Mouse (Mus musculus): ENCODE data around the gene Epb42.
"Not testable (repeated sequence)": the region's sequence is repeated elsewhere in the genome, so short reads cannot be mapped to it uniquely, and the experiment has no call there.

The Epb42 gene

DNA sequence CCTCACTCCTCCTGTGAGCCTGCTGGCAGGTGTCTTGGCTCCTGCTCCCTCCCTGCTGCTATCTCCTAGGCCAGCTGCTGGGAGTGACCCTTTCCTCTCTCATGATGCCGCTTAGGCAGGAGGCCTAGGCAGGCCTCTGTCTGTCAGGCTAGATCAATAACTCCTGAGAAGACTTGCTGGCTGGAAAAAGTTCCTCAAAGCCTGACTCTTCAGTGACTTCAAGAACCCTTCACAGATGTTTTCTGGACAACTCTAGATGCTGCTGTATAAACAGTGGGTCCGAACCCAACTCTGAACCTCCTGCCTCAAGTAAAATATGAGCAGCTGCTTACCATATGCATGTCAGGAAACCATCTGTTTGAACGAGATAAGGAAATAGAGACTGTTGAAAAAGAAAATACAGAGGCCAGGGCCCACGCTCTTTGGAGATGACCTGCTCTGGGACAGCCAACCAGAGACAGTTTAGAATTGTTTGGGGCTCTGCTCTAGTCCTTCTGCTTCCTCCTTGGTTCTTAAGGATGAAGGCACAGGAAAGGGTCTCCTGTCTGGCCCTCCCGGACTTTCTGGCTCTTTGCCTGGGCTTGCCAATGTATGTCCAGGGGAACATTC, at the start of gene Epb42:
Epb42 (minus strand) TSS at position 340 of the 609 bp plus-strand sequence.
- DNase-seq (ENCODE audit: low read depth) = no peak

DNA sequence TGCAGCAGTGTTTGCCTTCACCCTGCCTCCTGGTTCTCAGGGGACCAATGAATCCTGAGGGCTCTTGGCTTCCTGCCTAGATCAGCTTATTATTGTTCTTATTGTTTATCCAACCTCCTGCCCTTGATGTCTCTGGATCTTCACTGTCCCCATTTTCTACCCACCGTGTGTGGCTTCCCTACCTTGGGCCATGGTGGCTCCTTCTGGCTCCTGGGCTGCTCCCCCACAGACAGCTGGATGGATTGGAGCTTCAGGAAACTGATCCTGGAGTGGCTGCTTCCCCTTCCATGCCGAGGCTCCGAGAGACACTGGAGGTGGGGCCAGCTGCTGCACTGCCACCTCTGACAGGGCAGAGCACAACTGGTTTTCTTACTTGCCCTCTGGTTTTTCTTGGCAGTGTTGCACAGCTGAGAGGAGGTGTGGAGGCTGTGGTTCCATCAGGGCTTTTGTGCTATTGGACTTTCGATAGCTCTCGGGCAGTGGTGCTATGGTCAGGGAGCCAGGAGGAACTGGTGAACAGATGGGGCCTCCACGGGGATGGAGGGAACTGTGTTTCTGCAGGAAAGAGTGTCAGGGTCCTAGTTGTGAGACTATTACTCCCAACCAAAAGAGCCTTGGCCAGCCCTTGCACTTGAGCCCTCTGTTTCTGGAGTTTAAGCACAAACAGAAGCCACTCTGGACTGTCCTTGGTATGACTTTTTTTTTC, 48.8 kb upstream of the Epb42 start, which contains the start of gene Tgm5:
Tgm5 (minus strand) TSS at position 362 of the 706 bp plus-strand sequence.
- no peak for DNase-seq (ENCODE audit: low read depth)

DNA sequence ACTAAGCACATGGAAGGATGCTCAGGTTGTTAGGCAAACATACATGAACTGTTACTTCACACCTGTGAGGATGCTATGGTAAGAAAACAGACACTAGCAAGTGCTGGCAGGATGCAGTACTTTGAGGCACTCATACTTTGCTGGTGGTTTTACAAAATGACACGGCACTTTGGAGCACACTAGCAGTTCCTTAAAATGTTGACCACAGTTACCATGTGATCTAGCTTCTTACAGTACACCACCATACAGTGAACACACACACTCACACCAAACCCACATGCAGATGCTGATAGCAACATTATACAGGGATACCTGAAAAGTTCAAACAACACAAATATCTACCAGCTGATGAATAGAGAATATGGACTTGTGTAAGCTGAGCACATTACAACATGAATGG, 45.8 kb upstream of the Epb42 start:
- no peak for DNase-seq (ENCODE audit: low read depth)

DNA sequence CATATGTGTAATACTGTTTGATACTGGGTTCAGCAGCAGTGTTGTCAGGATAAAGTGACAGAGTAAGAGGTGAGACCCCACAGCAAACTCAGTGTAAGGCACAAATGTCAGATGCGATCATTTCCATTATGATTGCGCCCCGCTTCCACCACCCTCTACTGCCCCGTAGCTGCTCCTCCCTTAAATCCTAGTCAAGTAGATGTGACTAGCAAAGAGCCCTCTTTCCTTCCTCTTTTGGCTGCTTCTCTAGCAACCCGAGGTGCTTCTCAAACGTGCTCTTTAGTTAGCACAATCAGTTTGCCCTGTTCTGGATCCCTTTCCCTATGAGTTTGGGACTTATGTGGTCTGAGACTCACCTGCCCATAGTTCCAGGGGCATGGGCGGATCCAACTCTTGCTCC, 37.9 kb upstream of the Epb42 start:
- DNase-seq (ENCODE audit: low read depth) = no peak

DNA sequence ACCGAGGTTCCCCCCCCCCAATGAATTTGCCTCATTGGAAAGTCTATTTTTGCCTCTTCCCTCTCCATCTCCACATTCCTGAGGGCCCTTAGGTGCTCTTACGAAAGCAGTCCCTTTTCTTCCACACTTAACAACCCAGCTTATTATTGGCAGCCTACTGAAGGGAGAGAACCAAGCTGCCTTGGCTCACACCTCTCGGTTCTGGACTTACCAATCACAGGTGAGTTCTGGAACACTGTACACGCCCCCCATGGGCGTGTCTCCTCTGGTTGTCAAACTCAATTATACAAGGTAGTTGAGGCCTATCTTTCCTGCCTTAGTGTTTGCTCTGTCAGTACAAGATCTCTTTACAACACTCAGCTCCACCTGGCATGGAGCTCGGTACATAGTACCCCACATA, 35.0 kb upstream of the Epb42 start:
- DNase-seq (ENCODE audit: low read depth) = no peak

DNA sequence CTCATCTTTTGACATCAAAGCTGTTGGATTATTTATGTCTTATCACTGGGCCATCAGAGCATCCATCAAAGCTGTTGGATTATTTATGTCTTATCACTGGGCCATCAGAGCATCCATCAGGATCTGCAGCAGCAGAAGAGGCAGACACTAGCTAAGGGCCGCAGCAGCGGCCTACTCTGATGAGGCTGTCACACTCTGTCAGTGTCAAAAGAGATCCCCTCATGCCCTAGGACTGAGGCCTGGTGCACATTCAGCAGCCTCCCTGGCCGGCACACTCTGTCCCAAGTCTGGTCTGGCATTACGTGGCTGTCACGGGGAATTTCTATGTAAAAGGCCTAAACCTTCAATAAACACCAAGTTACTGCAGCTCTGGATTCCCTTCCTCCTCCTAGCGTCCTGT, 32.6 kb upstream of the Epb42 start:
- DNase-seq (ENCODE audit: low read depth) = no peak

DNA sequence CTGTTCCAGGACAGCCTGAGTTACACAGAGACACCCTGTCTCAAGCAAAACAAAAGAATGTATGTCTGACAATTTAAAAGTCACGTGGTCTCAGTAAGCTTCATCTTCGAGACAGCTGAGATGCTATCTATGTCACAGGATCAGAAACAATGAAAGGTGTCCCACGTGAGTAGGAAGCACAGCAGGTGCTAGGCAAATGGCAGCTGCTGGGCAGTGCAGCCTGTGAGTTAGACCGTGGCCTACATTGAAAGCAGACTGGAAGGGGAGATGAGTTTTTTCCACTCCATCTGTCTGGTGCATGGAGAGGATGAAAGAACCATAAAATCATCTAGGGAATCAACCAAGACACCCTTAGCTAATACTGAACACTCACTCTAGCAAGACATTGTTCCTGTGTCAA, 30.2 kb upstream of the Epb42 start:
- DNase-seq (ENCODE audit: low read depth) = no peak

DNA sequence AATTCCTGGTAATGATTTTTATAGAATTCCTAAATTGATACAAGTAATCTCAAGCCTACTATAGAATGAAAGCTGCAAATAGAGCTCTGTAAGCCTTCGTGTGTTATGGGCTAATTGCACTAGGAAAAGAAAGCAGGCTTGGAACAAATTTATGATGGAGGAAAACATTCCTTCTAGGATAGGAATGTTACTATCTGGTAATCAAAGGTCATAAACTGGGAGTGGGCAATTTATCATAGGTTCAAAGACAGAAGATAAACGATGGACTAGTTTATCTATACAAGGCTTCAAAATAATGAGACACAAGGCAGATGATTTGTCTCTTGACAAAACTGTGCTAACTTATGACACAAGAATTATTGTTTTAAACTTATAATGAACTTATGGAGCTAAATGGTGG, 24.4 kb upstream of the Epb42 start:
- no peak for DNase-seq (ENCODE audit: low read depth)

DNA sequence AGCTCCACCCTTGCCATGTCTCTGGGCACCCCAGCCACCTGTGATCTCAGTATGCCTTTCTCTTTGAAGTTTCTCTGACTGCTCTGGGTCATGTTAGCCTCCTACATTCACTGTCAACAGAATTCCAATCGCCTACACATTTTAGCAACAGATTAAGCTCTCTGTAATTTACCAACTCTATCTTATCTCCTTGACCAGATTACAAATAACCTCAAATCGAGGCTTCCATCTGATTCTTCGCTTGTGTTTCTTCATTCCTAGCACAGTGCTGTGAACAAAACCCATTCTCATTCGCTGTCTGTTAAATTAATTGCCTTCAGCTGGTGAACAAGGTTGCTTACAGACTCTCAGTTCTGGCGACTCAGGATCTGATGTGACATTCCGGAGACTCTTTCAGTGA, 21.1 kb upstream of the Epb42 start:
- no peak for DNase-seq (ENCODE audit: low read depth)

DNA sequence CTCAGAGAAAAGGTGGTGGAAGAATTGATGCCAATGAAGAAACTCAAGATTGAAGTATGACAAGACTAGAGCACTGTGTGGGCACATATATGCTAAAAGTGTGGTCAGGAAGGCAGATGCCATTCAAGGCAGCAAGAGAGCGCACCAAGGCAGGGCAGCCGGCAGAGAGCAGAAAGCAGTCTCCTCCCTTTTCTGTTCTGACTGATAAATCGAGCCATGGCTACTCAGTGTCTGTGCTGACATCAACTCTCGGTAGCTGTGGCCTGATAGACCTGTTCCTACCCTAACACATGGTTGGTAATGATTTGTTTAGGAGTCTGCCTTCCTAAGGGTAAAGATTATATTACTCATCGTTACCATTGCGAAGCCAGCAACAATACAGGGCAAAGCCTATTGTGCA, 19.0 kb upstream of the Epb42 start:
- no peak for DNase-seq (ENCODE audit: low read depth)

DNA sequence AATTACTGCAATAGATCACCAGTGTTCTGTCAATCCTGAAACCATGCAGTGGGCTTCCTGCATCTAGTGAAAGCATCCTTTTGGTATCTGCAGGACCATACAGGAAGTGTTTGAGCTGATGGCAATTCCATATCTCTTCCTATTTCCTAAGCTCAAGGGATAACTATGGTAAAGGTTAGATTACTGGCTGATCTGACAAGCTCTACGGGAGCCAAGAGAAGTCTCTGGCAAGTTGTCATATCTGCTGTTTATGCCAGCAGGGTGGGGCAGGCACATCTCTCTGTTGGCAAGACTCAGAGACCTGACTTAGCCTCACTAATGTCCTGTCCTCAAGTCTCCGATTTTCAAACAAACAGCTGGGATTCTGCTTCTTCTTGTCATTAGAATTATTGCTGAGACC, 17.2 kb upstream of the Epb42 start:
- DNase-seq (ENCODE audit: low read depth) = no peak

DNA sequence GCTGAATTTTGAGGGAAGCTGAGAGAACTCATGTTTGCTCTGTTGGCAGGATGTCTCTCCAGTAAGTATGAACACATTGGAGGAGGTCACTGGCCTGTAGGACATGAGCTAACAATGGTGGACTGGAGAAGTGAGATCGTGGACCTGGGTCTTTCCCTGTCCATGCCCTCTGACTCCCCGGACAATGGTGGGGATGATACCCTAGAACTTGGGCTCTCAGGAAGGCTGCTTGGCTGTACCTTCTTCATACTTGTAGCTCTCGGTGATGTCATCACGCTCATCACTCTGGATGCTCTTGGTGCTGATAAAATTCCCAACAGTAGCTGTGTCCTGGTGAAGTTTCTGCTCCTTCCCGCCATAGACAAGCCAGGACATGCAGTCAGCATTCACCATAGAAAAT, 15.3 kb upstream of the Epb42 start:
- no peak for DNase-seq (ENCODE audit: low read depth)

DNA sequence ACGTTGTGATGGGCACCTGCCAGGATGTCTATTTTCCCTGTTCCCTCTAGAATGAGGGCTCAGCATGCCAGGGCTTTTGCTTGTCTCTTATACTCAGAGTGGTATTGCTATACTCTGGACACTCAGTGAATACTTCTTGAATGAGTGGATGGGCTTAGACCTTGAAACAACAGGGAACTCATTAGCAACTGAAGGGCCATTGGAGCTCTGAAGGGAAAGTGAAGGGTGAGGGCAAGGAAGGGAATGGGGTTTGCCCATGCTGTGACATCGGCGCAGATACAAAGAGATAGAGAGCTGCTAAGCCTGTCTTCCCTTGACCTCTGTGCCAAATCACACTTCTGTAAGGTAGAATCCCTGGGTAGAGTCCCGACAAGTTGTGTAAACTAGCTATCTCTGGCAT, 8.8 kb upstream of the Epb42 start:
- DNase-seq (ENCODE audit: low read depth) = no peak

DNA sequence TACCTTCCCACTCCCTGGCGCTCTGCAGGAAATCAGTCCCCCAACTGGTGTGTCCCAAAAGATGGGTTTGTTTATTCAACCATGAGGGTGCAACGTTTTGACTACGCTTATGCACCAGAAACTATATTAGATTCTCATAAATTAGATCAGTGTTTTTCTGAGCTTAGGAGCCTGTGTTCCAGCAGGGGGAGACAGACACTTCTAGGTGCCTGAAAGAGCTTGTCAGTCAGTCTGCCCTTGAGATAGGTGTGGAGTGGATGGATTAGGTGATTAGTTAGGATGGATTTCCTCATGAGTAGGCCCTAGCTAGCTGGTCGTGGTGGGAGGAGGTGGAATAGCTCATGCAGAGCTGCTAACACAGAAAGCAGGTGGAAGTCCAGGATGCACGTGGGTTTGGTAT, 4.2 kb upstream of the Epb42 start:
- DNase-seq (ENCODE audit: low read depth) = peak; percentile 43

DNA sequence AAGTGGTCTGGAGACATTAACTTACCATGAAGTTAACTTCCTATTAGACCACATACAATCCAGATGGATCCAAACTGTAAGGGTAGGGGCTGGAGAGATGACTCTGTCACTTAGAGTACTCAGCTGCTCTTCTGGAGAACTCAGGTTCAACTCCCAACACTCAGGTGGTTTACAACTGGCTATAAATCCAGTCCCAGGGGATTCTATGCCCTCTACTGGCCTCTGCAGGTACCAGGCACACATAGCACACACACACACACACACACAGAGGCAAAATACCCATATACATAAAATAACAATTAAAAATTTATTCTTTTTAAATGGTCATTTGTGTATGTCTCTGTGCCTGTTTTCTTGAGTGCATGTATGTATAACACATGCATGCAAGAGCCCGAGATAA, 2.5 kb upstream of the Epb42 start:
- DNase-seq (ENCODE audit: low read depth) = no peak

DNA sequence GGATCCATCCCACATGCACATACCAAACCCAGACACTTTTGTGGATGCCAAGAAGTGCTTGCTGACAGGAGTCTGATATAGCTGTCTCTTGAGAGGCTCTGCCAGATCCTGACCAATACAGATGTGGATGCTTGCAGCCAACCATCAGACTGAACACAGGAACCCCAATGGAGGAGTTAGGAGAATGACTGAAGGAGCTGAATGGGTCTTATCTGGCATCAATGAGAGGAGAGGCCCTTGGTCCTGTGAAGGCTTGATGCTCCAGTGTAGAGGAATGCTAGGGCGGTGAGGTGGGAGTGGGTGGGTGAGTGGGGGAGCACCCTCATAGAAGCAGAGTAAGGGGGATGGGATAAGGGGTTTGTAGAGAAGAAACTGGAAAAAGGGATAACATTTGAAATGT, 2.0 kb upstream of the Epb42 start:
- not testable (repeated sequence) for DNase-seq (ENCODE audit: low read depth)

DNA sequence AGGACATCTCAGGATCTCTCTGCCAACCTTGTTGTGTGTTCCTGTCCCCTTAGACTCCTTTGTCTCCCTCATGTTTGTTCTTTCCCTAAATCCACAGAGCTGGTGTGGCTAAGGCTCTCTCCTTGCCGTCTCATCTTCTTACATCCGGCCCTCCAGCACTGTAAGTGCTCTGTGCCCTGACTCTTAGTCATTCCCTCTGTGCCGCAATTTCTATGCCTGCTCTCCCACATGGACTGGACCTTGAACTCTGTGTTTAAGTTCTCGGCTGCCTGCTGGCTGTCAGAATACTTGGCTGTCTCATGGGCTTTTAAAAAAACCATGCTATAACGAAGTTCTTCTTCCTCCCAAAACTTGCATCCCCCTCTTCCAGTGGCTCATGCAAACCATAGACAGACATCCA, 14.0 kb downstream of the Epb42 start:
- DNase-seq (ENCODE audit: low read depth) = no peak

DNA sequence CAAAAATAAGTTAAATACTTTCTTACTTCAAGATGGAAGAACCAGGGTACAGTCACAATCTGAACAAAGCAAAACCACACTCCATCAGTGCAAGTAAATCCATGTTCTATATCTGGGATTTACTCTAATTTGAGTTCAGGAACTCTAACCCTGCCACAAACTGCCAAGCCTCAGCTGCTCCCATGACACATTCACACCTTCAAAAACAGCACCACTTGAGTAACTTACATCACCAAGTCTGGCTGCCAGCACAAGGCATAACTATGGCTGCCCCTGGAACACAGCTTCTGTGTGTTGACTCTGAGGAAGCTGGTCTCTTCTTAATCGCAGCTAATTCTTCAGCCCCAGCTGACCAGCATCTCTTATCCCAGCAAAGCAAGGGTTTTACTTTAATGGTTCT, 19.7 kb downstream of the Epb42 start:
- no peak for DNase-seq (ENCODE audit: low read depth)

DNA sequence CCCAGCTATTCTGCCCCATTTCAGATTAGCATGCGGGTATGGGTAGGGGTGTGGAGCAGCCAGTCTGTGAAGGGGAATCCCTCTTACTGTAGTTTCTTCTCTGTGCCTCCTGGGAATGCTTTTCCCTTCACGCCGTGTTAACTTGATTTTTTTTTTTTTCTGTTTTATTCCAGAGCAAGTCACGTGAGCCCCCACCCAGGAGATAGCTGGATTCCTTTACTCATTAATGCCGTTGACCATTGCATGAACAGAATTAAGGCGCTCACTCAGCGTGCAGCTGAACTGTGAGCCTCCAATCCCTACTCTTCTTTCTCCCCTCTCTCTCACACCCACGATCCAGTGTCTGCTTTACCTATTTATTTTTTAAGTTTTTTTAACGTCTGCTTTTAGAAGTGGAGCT, 20.6 kb downstream of the Epb42 start:
- no peak for DNase-seq (ENCODE audit: low read depth)

DNA sequence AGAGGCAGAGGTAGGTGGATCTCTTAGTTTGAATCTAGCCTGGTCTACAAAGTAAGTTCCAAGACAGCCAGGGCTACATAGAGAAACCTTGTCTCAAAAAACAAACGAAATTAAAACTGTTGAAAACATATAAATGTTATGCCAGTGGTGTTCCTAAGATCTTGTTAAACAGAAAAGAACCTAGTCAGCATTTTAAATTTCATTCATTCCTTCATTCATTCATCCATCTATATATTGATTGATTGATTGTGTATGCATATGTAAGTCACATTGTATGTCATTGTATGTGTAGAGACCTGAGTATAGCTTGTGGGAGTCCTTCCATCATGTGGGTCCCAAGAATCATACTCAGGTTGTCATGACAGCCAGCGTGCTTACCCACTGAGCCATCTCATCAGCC, 21.4 kb downstream of the Epb42 start:
- no peak for DNase-seq (ENCODE audit: low read depth)

DNA sequence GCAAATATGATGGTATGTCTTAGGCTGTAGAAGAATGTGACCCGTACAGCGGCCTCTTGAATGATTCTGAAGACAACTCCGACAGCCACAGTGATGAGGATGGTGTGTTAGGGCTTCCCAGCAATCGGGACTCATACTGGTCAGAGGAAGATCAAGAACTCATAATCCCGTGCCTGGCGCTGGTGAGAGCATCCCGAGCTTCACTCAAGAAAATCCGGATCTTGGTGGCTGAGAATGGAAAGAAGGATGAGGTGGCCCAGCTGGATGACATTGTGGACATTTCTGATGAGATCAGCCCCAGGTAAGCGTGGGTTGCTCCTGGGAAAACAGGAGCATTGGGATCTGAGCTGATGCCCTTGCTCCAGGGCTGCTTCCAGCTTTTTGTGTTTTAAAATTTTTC, 24.2 kb downstream of the Epb42 start:
- DNase-seq (ENCODE audit: low read depth) = no peak

DNA sequence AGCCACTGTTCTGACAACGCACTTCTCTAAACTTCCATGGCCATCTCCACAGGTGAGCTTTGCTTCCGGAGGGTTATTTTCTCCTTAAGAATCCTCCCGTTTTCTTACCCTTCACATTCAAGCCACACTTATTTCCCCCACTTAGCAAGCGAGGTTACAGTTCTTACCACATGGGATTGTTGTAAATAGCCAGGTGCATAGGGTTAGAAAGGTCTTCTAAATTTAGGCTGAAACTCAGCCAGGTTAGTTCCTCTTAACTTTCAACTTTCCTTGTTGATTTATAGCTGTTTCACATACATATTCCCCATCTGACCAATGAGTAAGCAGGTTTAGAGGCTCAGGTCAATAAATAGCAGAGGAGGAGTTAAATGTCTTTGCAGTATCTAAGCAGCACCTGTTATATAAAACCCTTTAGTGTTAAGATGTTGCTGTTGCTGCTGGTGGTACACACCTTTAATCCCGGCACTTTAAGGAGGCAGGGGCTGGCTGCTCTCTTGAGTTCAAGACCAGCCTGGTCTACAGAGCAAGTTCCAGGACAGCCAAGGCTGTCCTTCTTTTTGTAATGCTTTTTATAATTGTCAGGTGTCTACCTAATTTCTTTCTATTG, 27.7 kb downstream of the Epb42 start:
- peak; percentile 40 for DNase-seq (ENCODE audit: low read depth)

DNA sequence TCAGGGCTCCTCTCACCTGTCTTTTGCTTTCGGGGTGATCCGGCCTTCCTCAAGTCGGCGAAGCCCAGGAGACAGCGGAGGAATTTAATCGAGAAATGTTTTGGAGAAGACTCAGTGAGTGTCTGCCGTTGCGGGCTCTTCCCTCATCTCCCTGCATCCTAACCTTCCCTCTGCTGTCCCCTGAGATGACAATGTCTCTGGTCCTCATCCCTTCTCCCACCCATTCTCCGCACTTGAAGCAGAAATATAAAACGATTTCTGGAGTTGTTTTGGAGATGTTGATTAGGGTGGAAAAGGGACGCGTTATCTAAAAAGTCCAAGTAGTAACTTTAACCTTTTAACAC, 28.2 kb downstream of the Epb42 start:
- DNase-seq (ENCODE audit: low read depth) = no peak
